Mouse (Mus musculus) heart, postnatal 0 days (tissue): Measurements from ENCODE around the gene Amdhd2.

Experiments used
- CTCF ChIP-seq: IDR thresholded peaks from 2 replicates; pipeline ENCODE4 v1.5.1; 2016; ENCODE audit warnings: antibody characterized with exemption, control low read depth, low read depth
- EP300 ChIP-seq: IDR thresholded peaks from 2 replicates; pipeline ENCODE4 v1.6.1; 2016; ENCODE audit warnings: antibody characterized with exemption, low read depth

- TF ChIP-seq CTCF, result no peak
- no peak for TF ChIP-seq EP300
Measured at GRCm38 (mm10) chr17:24199252-24199651, 35.7 kb upstream of the Amdhd2 start.
